Mouse (Mus musculus) liver, adult 2 months (tissue): ENCODE results near the gene Gorasp1. TPM values are rescaled to one million over a fixed set of nuclear protein-coding genes. Genes with fewer than 3 reads are reported as not detected.
A peak's percentile ranks its signal among the peaks of the same experiment; 100 is the strongest.

Experiments used
- DNase-seq: peaks from one replicate; pipeline ENCODE4 v3.0.0-alpha.2; 2011; ENCODE audit warnings: low read depth, low spot score; ENCODE audit errors: extremely low read depth
- H3K27ac ChIP-seq: fragments of 200-500 bp; replicated peaks from 2 replicates; pipeline ENCODE4 v1.5.1; 2012; ENCODE audit warnings: low read depth, mild to moderate bottlenecking, control low read depth, inconsistent platforms, low read length; ENCODE audit not compliant: insufficient read depth
- H3K27me3 ChIP-seq: fragments of 200-500 bp; 2 replicates; pipeline ENCODE4 v1.6.1; 2012; ENCODE audit warnings: mild to moderate bottlenecking, moderate library complexity, low read length, inconsistent platforms; ENCODE audit not compliant: control insufficient read depth, insufficient read depth
- H3K36me3 ChIP-seq: fragments of 200-500 bp; 2 replicates; pipeline ENCODE4 v1.6.1; 2012; ENCODE audit warnings: low read length, inconsistent platforms; ENCODE audit not compliant: control insufficient read depth, insufficient read depth
- H3K4me1 ChIP-seq: fragments of 200-500 bp; 2 replicates; pipeline ENCODE4 v1.6.1; 2011; ENCODE audit warnings: low read length; ENCODE audit not compliant: control insufficient read depth, insufficient read depth
- H3K4me3 ChIP-seq: fragments of 200-500 bp; 2 replicates; pipeline ENCODE4 v1.5.1; 2011; ENCODE audit warnings: low read depth, mild to moderate bottlenecking, control low read depth, low read length, moderate library complexity; ENCODE audit not compliant: insufficient read depth
- H3K79me2 ChIP-seq: fragments of 200-500 bp; 2 replicates; pipeline ENCODE4 v1.6.1; 2012; ENCODE audit warnings: inconsistent platforms, mild to moderate bottlenecking, low read length, moderate library complexity; ENCODE audit not compliant: control insufficient read depth, insufficient read depth
- H3K9ac ChIP-seq: fragments of 200-500 bp; 2 replicates; pipeline ENCODE4 v1.6.1; 2012; ENCODE audit warnings: low read depth, mild to moderate bottlenecking, control low read depth, inconsistent platforms, low read length
- CTCF ChIP-seq: fragments of 200-500 bp; IDR thresholded peaks from 2 replicates; pipeline ENCODE4 v1.5.1; 2011; ENCODE audit warnings: low read depth, low read length, control low read depth
- POLR2A ChIP-seq: fragments of 200-500 bp; IDR thresholded peaks from 2 replicates; pipeline ENCODE4 v1.6.1; 2011; ENCODE audit warnings: low read length, control low read depth; ENCODE audit not compliant: insufficient read depth; ENCODE audit errors: extremely low read depth
- WGBS: fragments of 180-500 bp; shearing (Covaris S2); methylation state at CpG from one replicate; pipeline ENCODE4 v1.1.7; 2018; 5-methylcytosine and 5-hydroxymethylcytosine counted together
- polyA plus RNA-seq: library from polyadenylated mRNA; depleted of rRNA; stranded (reverse); fragments of >200 nt; gene quantifications from 2 replicates; pipeline ENCODE4 v1.2.3, GENCODE M21; 2012
- total RNA-seq: library from RNA; depleted of rRNA; stranded (reverse); fragments of >200 nt; gene quantifications from 2 replicates; pipeline ENCODE4 v1.2.3, GENCODE M21; 2014

The Gorasp1 gene
- total and polyA plus RNA-seq, 2 experiments: 10.9 to 18.1 TPM

GRCm38 (mm10) chr9:119962216-119962615 is 24.9 kb upstream of the Gorasp1 start:
- TF ChIP-seq POLR2A: no peak
- H3K36me3 ChIP-seq: no peaks in the 10 kb centered on the region
- H3K27ac ChIP-seq: no peak overlapping the region
- 54% methylated on average over 4 of the region's 4 CpGs for WGBS
- H3K27me3 ChIP-seq: no peaks in the 10 kb centered on the region
- no peak for DNase-seq
- H3K4me3 ChIP-seq: no peak overlapping the region
- no peak overlapping the region for H3K9ac ChIP-seq
- 0 out of 2 replicates have a peak, but pooled peaks cover 1% of the 10 kb centered on the region for H3K4me1 ChIP-seq
- H3K79me2 ChIP-seq: no peaks in the 10 kb centered on the region

DNA sequence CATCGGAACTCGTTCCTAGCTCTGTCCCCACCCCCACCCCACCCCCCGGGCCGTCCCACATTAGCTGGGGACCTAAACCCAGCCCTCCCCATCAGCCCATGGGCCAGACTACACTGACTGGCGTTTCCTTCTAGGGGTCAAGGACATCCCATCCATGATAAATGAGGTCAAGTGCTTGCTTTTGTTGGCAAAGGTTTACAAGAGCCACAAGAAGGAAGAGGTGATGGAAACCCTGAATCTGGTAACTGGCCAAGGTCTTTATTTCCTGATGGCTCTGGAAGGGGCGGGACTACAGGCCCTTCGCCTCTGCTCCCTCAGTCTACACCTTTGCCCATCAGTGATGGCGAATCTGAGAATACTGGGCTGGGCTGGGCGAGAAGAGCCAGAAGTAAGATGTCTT is 21.5 kb upstream of the Gorasp1 start:
- no peak overlapping the region for H3K9ac ChIP-seq
- H3K79me2 ChIP-seq: no peaks in the 10 kb centered on the region
- no peak for TF ChIP-seq CTCF
- no peak for TF ChIP-seq POLR2A
- 0 out of 2 replicates have a peak, but pooled peaks cover 1% of the 10 kb centered on the region for H3K4me1 ChIP-seq
- H3K36me3 ChIP-seq: no peaks in the 10 kb centered on the region
- 69% methylated on average over 9 of the region's 9 CpGs for WGBS
- no peaks in the 10 kb centered on the region for H3K27me3 ChIP-seq
- DNase-seq: no peak
- no peak overlapping the region for H3K27ac ChIP-seq
- no peak overlapping the region for H3K4me3 ChIP-seq

DNA sequence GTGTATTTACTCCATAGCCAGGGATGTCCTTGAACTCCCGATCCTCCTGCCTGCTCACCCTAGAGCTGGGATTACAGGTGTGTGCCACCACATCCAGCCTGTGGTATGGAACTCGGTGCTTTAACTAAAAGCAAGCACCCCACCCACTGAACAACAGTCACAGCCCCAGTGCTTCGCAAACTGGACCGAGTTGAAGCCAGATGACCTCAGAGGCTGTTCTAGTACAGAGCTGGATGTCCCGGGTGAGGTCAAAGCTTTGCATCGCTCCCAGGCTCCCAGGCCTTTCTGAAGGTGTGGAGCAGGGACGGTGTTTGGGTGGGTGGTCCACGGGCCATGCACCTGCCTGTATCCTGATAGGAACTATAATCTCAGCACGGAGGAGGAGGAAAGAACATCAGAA is 14.0 kb upstream of the Gorasp1 start:
- no peak for TF ChIP-seq POLR2A
- TF ChIP-seq CTCF: no peak
- DNase-seq: no peak
- no peaks in the 10 kb centered on the region for H3K4me1 ChIP-seq
- H3K9ac ChIP-seq: no peak overlapping the region
- H3K36me3 ChIP-seq: no peaks in the 10 kb centered on the region
- H3K27ac ChIP-seq: no peak overlapping the region
- no peaks in the 10 kb centered on the region for H3K27me3 ChIP-seq
- WGBS: 83% methylated on average over 9 of the region's 9 CpGs
- no peaks in the 10 kb centered on the region for H3K79me2 ChIP-seq
- H3K4me3 ChIP-seq: no peak overlapping the region

GRCm38 (mm10) chr9:119950434-119950833 is 13.1 kb upstream of the Gorasp1 start:
- Histone ChIP-seq H3K27me3 (no peaks in the 10 kb centered on the region), H3K36me3 (no peaks in the 10 kb centered on the region), H3K4me3 (no peak overlapping the region), H3K27ac (no peak overlapping the region), H3K79me2 (no peaks in the 10 kb centered on the region), H3K4me1 (no peaks in the 10 kb centered on the region), H3K9ac (no peak overlapping the region)
- TF ChIP-seq POLR2A (no peak), CTCF (no peak)
- no peak for DNase-seq
- 78% methylated on average over 6 of the region's 6 CpGs for WGBS

DNA sequence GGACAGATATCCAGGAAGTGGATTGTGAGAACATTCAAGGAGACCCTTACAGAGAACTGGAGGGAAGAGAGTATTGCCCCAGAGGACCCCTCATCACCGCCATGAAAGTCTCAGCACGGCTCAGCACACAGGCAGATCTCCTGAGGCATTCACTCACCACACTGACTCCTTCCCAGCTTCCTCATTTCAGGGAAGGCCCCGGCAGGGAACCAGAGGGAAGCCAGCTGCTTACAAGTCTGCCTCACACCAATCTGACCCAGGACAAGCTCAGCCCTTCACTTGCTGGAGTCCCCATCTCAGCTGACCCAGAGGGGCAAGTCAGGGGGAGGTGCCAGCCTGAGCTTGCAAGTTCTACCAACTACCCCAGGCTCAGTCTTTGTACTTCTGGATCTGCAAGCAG is 11.4 kb upstream of the Gorasp1 start:
- Histone ChIP-seq H3K4me3 (no peak overlapping the region), H3K27me3 (no peaks in the 10 kb centered on the region), H3K27ac (no peak overlapping the region), H3K79me2 (no peaks in the 10 kb centered on the region), H3K9ac (no peak overlapping the region), H3K36me3 (no peaks in the 10 kb centered on the region), H3K4me1 (no peaks in the 10 kb centered on the region)
- WGBS: 62% methylated on average over 3 of the region's 3 CpGs
- TF ChIP-seq CTCF (no peak), POLR2A (no peak)
- DNase-seq: no peak

DNA sequence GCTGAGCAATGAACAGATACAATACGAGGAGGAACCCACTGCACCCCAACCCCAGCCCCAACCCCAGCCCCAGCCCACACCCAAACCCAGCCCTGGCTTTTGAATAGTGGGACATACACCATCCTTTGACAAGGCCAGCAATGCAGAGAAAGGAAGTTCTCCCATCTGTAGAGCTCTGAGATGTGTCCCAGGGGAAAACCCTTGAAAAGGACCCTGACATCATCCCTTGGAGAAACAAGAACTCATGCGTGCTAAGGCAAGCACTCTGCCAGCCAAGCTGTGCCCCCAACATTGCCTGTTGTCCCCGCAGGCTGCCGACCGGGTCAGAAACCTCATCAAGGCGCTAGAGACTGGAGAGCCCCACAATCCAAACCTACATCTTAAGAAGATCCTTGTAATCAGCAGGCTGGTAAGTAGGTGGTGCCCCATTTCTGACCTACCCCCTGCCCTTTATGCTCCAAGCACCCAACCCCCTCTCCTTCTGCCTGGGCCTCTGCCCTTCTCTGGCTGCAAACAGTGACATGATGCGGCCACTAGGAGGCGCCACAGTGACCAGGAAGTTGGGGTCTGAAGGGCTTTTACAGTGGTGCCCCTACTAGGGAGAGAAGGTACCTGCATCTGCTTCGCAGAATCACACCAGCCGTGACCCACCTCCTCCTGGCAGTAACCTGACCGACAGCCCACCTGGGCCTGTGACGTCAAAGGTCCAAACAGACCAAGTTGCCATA is 8.0 kb upstream of the Gorasp1 start:
- Histone ChIP-seq H3K36me3 (no peaks in the 10 kb centered on the region), H3K4me1 (no peaks in the 10 kb centered on the region), H3K27ac (no peak overlapping the region), H3K9ac (no peak overlapping the region), H3K79me2 (no peaks in the 10 kb centered on the region), H3K27me3 (no peaks in the 10 kb centered on the region), H3K4me3 (no peak overlapping the region)
- DNase-seq: no peak
- 84% methylated on average over 12 of the region's 12 CpGs for WGBS
- peak; percentile 63 for TF ChIP-seq CTCF
- TF ChIP-seq POLR2A: no peak
